Mouse (Mus musculus) C2C12 (cell line): ENCODE results near the gene Nelfb. TPM values are rescaled to one million over a fixed set of nuclear protein-coding genes. Genes with fewer than 3 reads are reported as not detected.

ENCODE experiments used
- H3K27me3 ChIP-seq: one replicate; pipeline ENCODE4 v1.6.1; 2011; ENCODE audit not compliant: control insufficient read depth, insufficient read depth, insufficient read length
- H3K36me3 ChIP-seq: one replicate; pipeline ENCODE4 v1.6.1; 2011; ENCODE audit not compliant: control insufficient read depth, insufficient read depth
- H3K4me3 ChIP-seq: one replicate; pipeline ENCODE4 v1.5.1; 2011; ENCODE audit warnings: mild to moderate bottlenecking, control low read depth; ENCODE audit not compliant: poor library complexity, insufficient read depth, severe bottlenecking
- H3K79me2 ChIP-seq: one replicate; pipeline ENCODE4 v1.6.1; 2011; ENCODE audit not compliant: control insufficient read depth, insufficient read depth
- H3K79me3 ChIP-seq: one replicate; pipeline ENCODE4 v1.6.1; 2011; ENCODE audit warnings: low read depth, control low read depth
- H3ac ChIP-seq: one replicate; pipeline ENCODE3; 2011; ENCODE audit warnings: low read depth; ENCODE audit not compliant: control insufficient read depth, insufficient read length
- CEBPB ChIP-seq: IDR thresholded peaks from one replicate; pipeline ENCODE4 v1.6.1; 2011; ENCODE audit warnings: low read depth, mild to moderate bottlenecking, control low read depth, moderate library complexity
- CTCF ChIP-seq: IDR thresholded peaks from one replicate; pipeline ENCODE4 v1.5.1; 2011; ENCODE audit not compliant: control insufficient read depth, insufficient read depth, insufficient read length
- FOSL1 ChIP-seq: IDR thresholded peaks from one replicate; pipeline ENCODE4 v1.8.0; 2011; ENCODE audit warnings: mild to moderate bottlenecking, low read length; ENCODE audit not compliant: poor library complexity, insufficient read depth, severe bottlenecking
- MAX ChIP-seq: IDR thresholded peaks from one replicate; pipeline ENCODE4 v1.6.1; 2011; ENCODE audit warnings: mild to moderate bottlenecking, control low read depth
- MYOD1 ChIP-seq: IDR thresholded peaks from one replicate; pipeline ENCODE4 v1.6.1; 2011; ENCODE audit warnings: low read depth; ENCODE audit not compliant: control insufficient read depth, insufficient read length
- MYOG ChIP-seq: IDR thresholded peaks from one replicate; pipeline ENCODE4 v1.6.1; 2011; ENCODE audit not compliant: control insufficient read depth, insufficient read length; ENCODE audit errors: extremely low read depth
- USF1 ChIP-seq: IDR thresholded peaks from one replicate; pipeline ENCODE4 v1.6.1; 2011; ENCODE audit warnings: low read depth, mild to moderate bottlenecking, control low read depth, moderate library complexity
- polyA plus RNA-seq: library from polyadenylated mRNA; unstranded; fragments of >200 nt; fragmentation: generic; extraction: Trizol; gene quantifications from one replicate; pipeline ENCODE4 v1.2.1, GENCODE M21; 2012; ENCODE audit warnings: missing spikeins

Gene Nelfb
- polyA plus RNA-seq, 1 experiment: 47.4 TPM

GRCm38 (mm10) chr2:25194486-25195171 is 16.7 kb downstream of the Nelfb start:
- Histone ChIP-seq H3K79me2 (peaks cover 30% of the 10 kb centered on the region), H3K79me3 (peaks cover 3% of the 10 kb centered on the region), H3K4me3 (no peak overlapping the region), H3K27me3 (no peaks in the 10 kb centered on the region), H3K36me3 (peaks cover 14% of the 10 kb centered on the region), H3ac (peak overlapping the region; percentile 14)
- TF ChIP-seq MYOG (no peak), CTCF (no peak), CEBPB (no peak), USF1 (no peak), FOSL1 (no peak), MYOD1 (no peak), MAX (no peak)

GRCm38 (mm10) chr2:25194006-25194405 is 17.3 kb downstream of the Nelfb start:
- Histone ChIP-seq H3ac (no peak overlapping the region), H3K79me2 (peaks cover 30% of the 10 kb centered on the region), H3K27me3 (no peaks in the 10 kb centered on the region), H3K36me3 (peaks cover 12% of the 10 kb centered on the region), H3K79me3 (peaks cover 3% of the 10 kb centered on the region), H3K4me3 (no peak overlapping the region)
- TF ChIP-seq CTCF (no peak), MYOD1 (no peak), USF1 (no peak), FOSL1 (no peak), MYOG (no peak), CEBPB (no peak), MAX (no peak)

DNA sequence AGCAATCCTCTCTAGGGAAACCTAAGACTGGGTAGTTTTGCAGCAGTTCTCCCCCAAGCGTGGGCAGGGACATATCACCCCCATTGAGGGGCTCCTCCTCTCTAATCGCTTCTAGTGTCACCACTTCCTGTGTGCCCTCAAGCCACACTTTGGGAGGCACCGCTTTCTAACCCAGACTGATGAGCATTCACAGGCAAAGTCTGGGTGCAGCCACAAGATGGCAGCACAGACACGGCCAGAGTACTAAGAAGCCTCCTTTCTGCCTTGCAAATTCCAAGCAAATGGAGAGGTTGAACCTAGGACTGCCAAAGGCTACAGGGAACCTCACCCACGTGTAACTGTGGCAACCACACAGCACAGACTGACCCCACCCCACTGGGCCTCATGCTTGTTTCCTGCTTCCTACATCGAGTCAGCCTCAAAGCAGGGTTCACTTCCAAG is 17.9 kb downstream of the Nelfb start:
- peaks cover 12% of the 10 kb centered on the region for H3K36me3 ChIP-seq
- TF ChIP-seq CTCF: peak; percentile 86
- no peak for TF ChIP-seq MYOD1
- no peaks in the 10 kb centered on the region for H3K27me3 ChIP-seq
- H3ac ChIP-seq: peak overlapping the region; percentile 2
- H3K4me3 ChIP-seq: no peak overlapping the region
- peaks cover 30% of the 10 kb centered on the region for H3K79me2 ChIP-seq
- H3K79me3 ChIP-seq: peaks cover 3% of the 10 kb centered on the region

- no peak overlapping the region for H3ac ChIP-seq
- peaks cover 5% of the 10 kb centered on the region for H3K27me3 ChIP-seq
- H3K79me2 ChIP-seq: no peaks in the 10 kb centered on the region
- no peak overlapping the region for H3K4me3 ChIP-seq
- H3K36me3 ChIP-seq: no peaks in the 10 kb centered on the region
- no peaks in the 10 kb centered on the region for H3K79me3 ChIP-seq
- TF ChIP-seq MAX (no peak), FOSL1 (no peak), CTCF (no peak), USF1 (no peak), MYOG (no peak), CEBPB (no peak)
These were observed 23.4 kb downstream of the Nelfb start for GRCm38 (mm10) chr2:25187841-25188240.

- H3K4me3 ChIP-seq: no peak overlapping the region
- peaks cover 5% of the 10 kb centered on the region for H3K27me3 ChIP-seq
- H3ac ChIP-seq: no peak overlapping the region
- TF ChIP-seq USF1 (no peak), FOSL1 (no peak), CTCF (no peak), MYOG (no peak), MAX (no peak), CEBPB (no peak)
- H3K79me2 ChIP-seq: no peaks in the 10 kb centered on the region
- H3K79me3 ChIP-seq: no peaks in the 10 kb centered on the region
- H3K36me3 ChIP-seq: no peaks in the 10 kb centered on the region
These were observed 24.7 kb downstream of the Nelfb start for GRCm38 (mm10) chr2:25186575-25186930.
